Mouse (Mus musculus) adrenal gland, adult 8-10 months (tissue): Measurements from ENCODE around the gene Stoml3. TPM values are rescaled to one million over a fixed set of nuclear protein-coding genes. Genes with fewer than 3 reads are reported as not detected.
A peak's percentile ranks its signal among the peaks of the same experiment; 100 is the strongest.

ENCODE experiments used
- DNase-seq: peaks from one replicate; pipeline ENCODE4 v3.0.0; 2022
- total RNA-seq, 4 experiments: library from RNA; stranded (reverse); gene quantifications; 2 replicates each; pipeline ENCODE4 v1.2.4; 2022

Stoml3 gene
- total RNA-seq, 4 experiments from 2014 or later, result not detected

GRCm38 (mm10) chr3:53478419-53479046 lies 9.9 kb upstream of the Stoml3 start:
- DNase-seq, result no peak

GRCm38 (mm10) chr3:53483414-53484059 lies 4.9 kb upstream of the Stoml3 start:
- DNase-seq, result no peak

- DNase-seq, result no peak
Observed at GRCm38 (mm10) chr3:53486561-53486960, 1.9 kb upstream of the Stoml3 start.

- DNase-seq, result no peak
Observed at GRCm38 (mm10) chr3:53486996-53487576, 1.4 kb upstream of the Stoml3 start.

- DNase-seq, result no peak
Observed at GRCm38 (mm10) chr3:53498351-53498905, 10.0 kb downstream of the Stoml3 start.

- DNase-seq, result no peak
Observed at GRCm38 (mm10) chr3:53502428-53502827, 14.0 kb downstream of the Stoml3 start.

- DNase-seq, result no peak
Observed at GRCm38 (mm10) chr3:53513096-53513495, 24.6 kb downstream of the Stoml3 start.

GRCm38 (mm10) chr3:53514221-53515065 lies 26.0 kb downstream of the Stoml3 start:
- no peak for DNase-seq

GRCm38 (mm10) chr3:53522794-53523193 lies 34.3 kb downstream of the Stoml3 start:
- no peak for DNase-seq

GRCm38 (mm10) chr3:53525737-53526136 lies 37.3 kb downstream of the Stoml3 start:
- DNase-seq, result peak; percentile 27

GRCm38 (mm10) chr3:53530305-53530704 lies 41.9 kb downstream of the Stoml3 start:
- no peak for DNase-seq

GRCm38 (mm10) chr3:53532091-53532490 lies 43.6 kb downstream of the Stoml3 start:
- DNase-seq, result no peak

- no peak for DNase-seq
Observed at GRCm38 (mm10) chr3:53552691-53553090, 64.2 kb downstream of the Stoml3 start.

- no peak for DNase-seq
Observed at GRCm38 (mm10) chr3:53555031-53555952, 66.8 kb downstream of the Stoml3 start.

GRCm38 (mm10) chr3:53557388-53558214 lies 69.1 kb downstream of the Stoml3 start:
- no peak for DNase-seq

Other genes with a start within 250 kb of the Stoml3 start
- gene Nhlrc3, start 25.3 kb upstream of the Stoml3 start, total RNA-seq, result 10 to 100 TPM; 11.0 to 17.8 (median 14.9) TPM
- gene Proser1, start 25.0 kb upstream of the Stoml3 start, total RNA-seq, result 10 to 100 TPM; 14.7 to 31.5 (median 22.8) TPM
- gene Frem2, start 168.7 kb downstream of the Stoml3 start, total RNA-seq, result under 1 TPM; 0.06 to 0.38 (median 0.18) TPM